10 mouse cellular contexts compared by ENCODE assay signal in the genomic region with DNA sequence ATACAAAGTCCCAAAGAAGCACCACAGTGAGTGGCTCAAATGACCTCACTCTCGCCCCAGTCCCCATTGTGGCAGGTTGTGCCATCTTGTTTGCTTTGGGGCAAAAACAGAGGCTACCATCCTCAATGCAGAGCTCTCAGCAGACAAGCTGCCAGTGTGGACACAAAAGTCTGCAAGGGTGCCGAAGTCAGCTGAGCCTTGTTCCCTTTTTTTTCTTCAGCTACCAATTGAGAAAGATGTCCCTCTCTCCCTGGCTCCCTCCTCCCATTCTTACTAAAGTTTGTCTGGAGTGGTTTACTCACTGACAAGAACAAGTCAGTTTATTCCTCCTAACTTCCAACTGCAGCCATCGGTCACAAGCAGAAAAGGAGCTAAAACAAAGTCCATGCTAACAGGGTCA. TPM values are rescaled to one million over a fixed set of nuclear protein-coding genes. Genes with fewer than 3 reads are reported as not detected.
DNase-seq lines count a peak whose midpoint lies in the region; ATAC-seq and TF ChIP-seq lines count a peak whose summit lies in the region.
"Had no signal": no experiment of that assay in that cellular context is flagged by ENCODE, and none has a peak within 500 bp of the region (broad histone marks: within the 10 kb centered on the region; RNA-seq: fewer than 3 reads in every experiment).

No protein-coding gene starts in this region.

- H3K9ac ChIP-seq in liver, embryonic 15.5 days, result no peak overlapping the region
- H3K9ac ChIP-seq in stomach, embryonic 16.5 days (ENCODE audit: low read length), result no peak overlapping the region

- no peaks in the 10 kb centered on the region for H3K27me3 ChIP-seq in liver, embryonic 15.5 days
- no peaks in the 10 kb centered on the region for H3K27me3 ChIP-seq in stomach, embryonic 16.5 days (ENCODE audit: control insufficient read depth, insufficient read depth, low read length)

- 43% methylated on average over 3 of the region's 3 CpGs for WGBS in lung, adult 2 months
- 34% methylated on average over 3 of the region's 3 CpGs for WGBS in liver, embryonic 15.5 days (ENCODE audit: insufficient replicate concordance)
- WGBS in stomach, embryonic 16.5 days, result 69% methylated on average over 3 of the region's 3 CpGs

- no peak for TF ChIP-seq POLR2A in lung, adult 2 months (IDR thresholded peaks at IDR 0.05; ENCODE audit: borderline replicate concordance, extremely low read depth, low read depth, low read length)

- H3K9me3 ChIP-seq in liver, embryonic 15.5 days (replicated peaks), result no peaks in the 10 kb centered on the region
- no peaks in the 10 kb centered on the region for H3K9me3 ChIP-seq in stomach, embryonic 16.5 days (replicated peaks; ENCODE audit: control insufficient read depth, low read length)

- no peak overlapping the region for H3K4me3 ChIP-seq in lung, adult 2 months (replicated peaks; ENCODE audit: extremely low read depth, low read depth, low read length)
- H3K4me3 ChIP-seq in liver, embryonic 15.5 days (replicated peaks), result no peak overlapping the region
- no peak overlapping the region for H3K4me3 ChIP-seq in stomach, embryonic 16.5 days (replicated peaks; ENCODE audit: low read length)

- peak overlapping the region; percentile 37 for H3K4me2 ChIP-seq in liver, embryonic 15.5 days
- no peak overlapping the region for H3K4me2 ChIP-seq in stomach, embryonic 16.5 days (ENCODE audit: low read depth, low read length)

- DNase-seq in gastrocnemius, adult 18-20 months (ENCODE audit: low spot score), result peak; percentile 14
- no peak for DNase-seq in gastrocnemius, postnatal 10 days
- DNase-seq in lung, adult 18-20 months, result peak; percentile 18 to 27
- DNase-seq in lung, adult 2 months, result no peak
- DNase-seq in frontal cortex, postnatal 36 days (ENCODE audit: low spot score in 2 of 2), result no peak
- DNase-seq in spleen, postnatal 10 days (ENCODE audit: low spot score in 2 of 2), result no peak
- DNase-seq: cerebellum, adult 9-11 months; kidney, postnatal 10 days had no signal

- H3K27ac ChIP-seq in liver, embryonic 15.5 days (replicated peaks), result peak overlapping the region; percentile 61
- H3K27ac ChIP-seq in stomach, embryonic 16.5 days (ENCODE audit: low read length), result 0 out of 2 replicates have a peak overlapping the region, but pooled peaks have one; percentile 2

- ATAC-seq in liver, embryonic 15.5 days (ENCODE audit: insufficient read depth), result no peak
- no peak for ATAC-seq in stomach, embryonic 16.5 days (ENCODE audit: insufficient read depth, low FRiP score)

- H3K4me1 ChIP-seq in lung, adult 2 months (ENCODE audit: control insufficient read depth, insufficient read depth, low read length), result peaks cover 25% of the 10 kb centered on the region
- peaks cover 61% of the 10 kb centered on the region for H3K4me1 ChIP-seq in liver, embryonic 15.5 days (replicated peaks)
- 0 out of 2 replicates have a peak, but pooled peaks cover 8% of the 10 kb centered on the region for H3K4me1 ChIP-seq in stomach, embryonic 16.5 days (ENCODE audit: control insufficient read depth, insufficient read depth, low read length)

- TF ChIP-seq CTCF in lung, adult 2 months (IDR thresholded peaks at IDR 0.05; ENCODE audit: insufficient read depth, low read length), result no peak

- no peaks in the 10 kb centered on the region for H3K36me3 ChIP-seq in liver, embryonic 15.5 days (replicated peaks)
- no peaks in the 10 kb centered on the region for H3K36me3 ChIP-seq in stomach, embryonic 16.5 days (ENCODE audit: control insufficient read depth, insufficient read depth, low read length)

RNA-seq across cellular contexts. Expression of gene Stau1, which starts 19.7 kb away (rescaled TPM):
- total RNA-seq in gastrocnemius, adult 18-20 months (2021), result 10 to 100 TPM; 35.7 to 38.2 TPM
- 10 to 100 TPM; 44.9 to 57.9 TPM for total RNA-seq in gastrocnemius, postnatal 10 days (2021)
- polyA plus RNA-seq in lung, adult 2 months (2012; rRNA removed), result 22.8 and 28.3 TPM in 2 replicates
- 24.2 and 26.2 TPM in 2 replicates for polyA plus RNA-seq in liver, embryonic 15.5 days (2015; fragmentation: Nextera tagmentation; extraction: Ambion mirVana)
- 76.1 and 83.3 TPM in 2 replicates for polyA plus RNA-seq in stomach, embryonic 16.5 days (2015; fragmentation: Nextera tagmentation; extraction: Ambion mirVana)

RNA-seq across cellular contexts. Expression of gene Ddx27, which starts 38.6 kb away (rescaled TPM):
- 1 to 10 TPM; 8.0 to 9.7 TPM for total RNA-seq in gastrocnemius, adult 18-20 months (2021)
- total RNA-seq in gastrocnemius, postnatal 10 days (2021), result 10 to 100 TPM; 11.9 to 16.9 TPM
- polyA plus RNA-seq in lung, adult 2 months (2012; rRNA removed), result 17.3 and 18.6 TPM in 2 replicates
- 35.7 and 37.6 TPM in 2 replicates for polyA plus RNA-seq in liver, embryonic 15.5 days (2015; fragmentation: Nextera tagmentation; extraction: Ambion mirVana)
- polyA plus RNA-seq in stomach, embryonic 16.5 days (2015; fragmentation: Nextera tagmentation; extraction: Ambion mirVana), result 45.8 and 46.0 TPM in 2 replicates

Comparison
In these comparisons a context has a peak if more than half of its experiments do, and no peak if none do; other contexts are left out.
1. DNase-seq: peak in gastrocnemius, adult 18-20 months (single experiment) and lung, adult 18-20 months (2 of 2); none in gastrocnemius, postnatal 10 days (single experiment), lung, adult 2 months (single experiment), frontal cortex, postnatal 36 days (0 of 2) and spleen, postnatal 10 days (0 of 2).